Mouse (Mus musculus) CH12.LX (cell line): ENCODE measurements around the gene Itgb2.

Experiments used
- CTCF ChIP-seq, 2 experiments: IDR thresholded peaks in 1 of 2; conservative IDR thresholded peaks in 1 of 2; 2 replicates each; pipeline ENCODE4 v1.5.1; 2011 to 2012; ENCODE audit warnings: low read depth in 2 of 2, low read length in 2 of 2, improper control_type of control experiment in 1 of 2, inconsistent platforms in 1 of 2, mild to moderate bottlenecking in 1 of 2, moderate library complexity in 1 of 2
- E2F4 ChIP-seq: IDR thresholded peaks from 2 replicates; pipeline ENCODE4 v1.6.1; 2011; ENCODE audit warnings: low read depth, low read length, improper control_type of control experiment; ENCODE audit not compliant: insufficient replicate concordance
- IRF4 ChIP-seq: IDR thresholded peaks from 2 replicates; pipeline ENCODE4 v1.6.1; 2014; ENCODE audit warnings: low read depth, mild to moderate bottlenecking, inconsistent platforms, low read length, improper control_type of control experiment
- RAD21 ChIP-seq: IDR thresholded peaks from 2 replicates; pipeline ENCODE4 v1.6.1; 2011; ENCODE audit warnings: low read depth, mild to moderate bottlenecking, low read length, improper control_type of control experiment, moderate library complexity
- TCF12 ChIP-seq: IDR thresholded peaks from 2 replicates; pipeline ENCODE4 v1.6.1; 2014; ENCODE audit warnings: low read depth, mild to moderate bottlenecking, inconsistent platforms, low read length, improper control_type of control experiment

- no peak for TF ChIP-seq RAD21
- no peak for TF ChIP-seq E2F4
- TF ChIP-seq TCF12 = no peak
- no peak for TF ChIP-seq IRF4
- no peak for TF ChIP-seq CTCF (conservative IDR thresholded peaks at IDR 0.05 in 1 of 2, IDR thresholded peaks at IDR 0.05 in 1 of 2; ENCODE audit: low read depth in 2 of 2, low read length in 2 of 2)
Observed at GRCm38 (mm10) chr10:77485786-77486185, 44.3 kb upstream of the Itgb2 start.
